Mouse (Mus musculus) left cerebral cortex, adult 2 months (tissue): Measurements from ENCODE around the gene Zfp362. TPM values are rescaled to one million over a fixed set of nuclear protein-coding genes. Genes with fewer than 3 reads are reported as not detected.
A peak's percentile ranks its signal among the peaks of the same experiment; 100 is the strongest.

Experiments
- DNase-seq, 2 experiments: peaks; one replicate each; pipeline ENCODE4 v3.0.0; 2021 to 2022; ENCODE audit warnings: low spot score in 2 of 2, mixed read lengths in 1 of 2; ENCODE audit errors: extremely low spot score in 1 of 2
- H3K27ac ChIP-seq: fragments of 200-600 bp; 2 replicates; pipeline ENCODE4 v1.8.1; 2022
- H3K4me3 ChIP-seq: fragments of 200-600 bp; 2 replicates; pipeline ENCODE4 v1.8.1; 2022
- CTCF ChIP-seq: fragments of 200-600 bp; IDR thresholded peaks from 2 replicates; pipeline ENCODE4 v1.8.1; 2022; ENCODE audit warnings: antibody characterized with exemption, mild to moderate bottlenecking, moderate library complexity
- intact Hi-C: fragments of 180-260 bp; cut with DNase I; formaldehyde crosslinking; loops from one replicate; pipeline ENCODE4 v1.15.1; 2025
- total RNA-seq, 2 experiments: library from RNA; stranded (reverse); gene quantifications; 2 replicates each; pipeline ENCODE4 v1.2.3; 2021

Gene Zfp362
- total RNA-seq, 2 experiments from 2014 or later, result 27.1 to 28.1 TPM

GRCm38 (mm10) chr4:128751006-128751405 lies 54.8 kb downstream of the Zfp362 start:
- Histone ChIP-seq H3K27ac (no peak overlapping the region), H3K4me3 (no peak overlapping the region)
- DNase-seq, result no peak
- intact Hi-C loops, result no loop called here
- TF ChIP-seq CTCF, result peak; percentile 34

GRCm38 (mm10) chr4:128748309-128748708 lies 57.5 kb downstream of the Zfp362 start:
- no peak overlapping the region for H3K4me3 ChIP-seq
- intact Hi-C loops, result no loop called here
- no peak for DNase-seq
- no peak for TF ChIP-seq CTCF
- H3K27ac ChIP-seq, result no peak overlapping the region

GRCm38 (mm10) chr4:128747614-128748270 lies 58.1 kb downstream of the Zfp362 start:
- H3K4me3 ChIP-seq, result no peak overlapping the region
- no peak for TF ChIP-seq CTCF
- H3K27ac ChIP-seq, result no peak overlapping the region
- intact Hi-C loops, result no loop called here
- no peak for DNase-seq

GRCm38 (mm10) chr4:128745160-128745559 lies 60.7 kb downstream of the Zfp362 start:
- no peak for TF ChIP-seq CTCF
- Histone ChIP-seq H3K4me3 (no peak overlapping the region), H3K27ac (no peak overlapping the region)
- DNase-seq, result no peak
- intact Hi-C loops, result no loop called here

- intact Hi-C loops, result no loop called here
- TF ChIP-seq CTCF, result no peak
- DNase-seq, result no peak
- H3K4me3 ChIP-seq, result no peak overlapping the region
- no peak overlapping the region for H3K27ac ChIP-seq
Measured at GRCm38 (mm10) chr4:128743031-128743626, 62.7 kb downstream of the Zfp362 start.

GRCm38 (mm10) chr4:128742379-128742970 lies 63.4 kb downstream of the Zfp362 start:
- DNase-seq, result no peak
- no peak for TF ChIP-seq CTCF
- no peak overlapping the region for H3K27ac ChIP-seq
- intact Hi-C loops, result no loop called here
- no peak overlapping the region for H3K4me3 ChIP-seq

GRCm38 (mm10) chr4:128741906-128742305 lies 63.9 kb downstream of the Zfp362 start:
- H3K4me3 ChIP-seq, result no peak overlapping the region
- TF ChIP-seq CTCF, result no peak
- DNase-seq, result no peak
- H3K27ac ChIP-seq, result no peak overlapping the region
- intact Hi-C loops, result no loop called here

- TF ChIP-seq CTCF, result no peak
- intact Hi-C loops, result no loop called here
- DNase-seq, result no peak
- Histone ChIP-seq H3K27ac (no peak overlapping the region), H3K4me3 (no peak overlapping the region)
Measured at GRCm38 (mm10) chr4:128740878-128741277, 65.0 kb downstream of the Zfp362 start.

GRCm38 (mm10) chr4:128737825-128738610 lies 67.8 kb downstream of the Zfp362 start:
- DNase-seq, result no peak
- Histone ChIP-seq H3K27ac (peak overlapping the region; percentile 28; the same call in 1 of the 2 replicates), H3K4me3 (no peak overlapping the region)
- TF ChIP-seq CTCF, result no peak
- intact Hi-C loops, result no loop called here

GRCm38 (mm10) chr4:128737137-128737589 lies 68.7 kb downstream of the Zfp362 start:
- intact Hi-C loops, result no loop called here
- H3K27ac ChIP-seq, result peak overlapping the region; percentile 54
- no peak for TF ChIP-seq CTCF
- H3K4me3 ChIP-seq, result no peak overlapping the region
- no peak for DNase-seq

- no peak overlapping the region for H3K4me3 ChIP-seq
- no peak for DNase-seq
Measured at GRCm38 (mm10) chr4:128734721-128735671, 70.8 kb downstream of the Zfp362 start.

More at GRCm38 (mm10) chr4:128734721-128735671, 70.8 kb downstream of the Zfp362 start:
- peak overlapping the region; percentile 72 for H3K27ac ChIP-seq
- intact Hi-C loops, result no loop called here
- TF ChIP-seq CTCF, result no peak
